Mouse (Mus musculus) forebrain, embryonic 14.5 days (tissue): ENCODE data around the gene Trp53bp1. TPM values are rescaled to one million over a fixed set of nuclear protein-coding genes. Genes with fewer than 3 reads are reported as not detected.

Experiments
- ATAC-seq: fragments of 200-750 bp; cut with Nextera tagmentation; 2 replicates; pipeline ENCODE4 v1.8.0; 2017; ENCODE audit warnings: mild to moderate bottlenecking, moderate library complexity
- DNase-seq: peaks from one replicate; pipeline ENCODE4 v3.0.0-alpha.2; 2015; ENCODE audit warnings: low spot score
- H3K27ac ChIP-seq: fragments of 300-500 bp; sonication (generic); 2 replicates; pipeline ENCODE4 v1.5.1; 2014; ENCODE audit warnings: low read depth, mild to moderate bottlenecking, control low read depth, low read length, moderate library complexity
- H3K27me3 ChIP-seq: fragments of 300-500 bp; sonication (generic); replicated peaks from 2 replicates; pipeline ENCODE4 v1.6.1; 2014; ENCODE audit warnings: low read length, control low read depth, mixed read lengths; ENCODE audit not compliant: control insufficient read depth, insufficient read depth
- H3K36me3 ChIP-seq: fragments of 300-500 bp; sonication (generic); 2 replicates; pipeline ENCODE4 v1.6.1; 2014; ENCODE audit warnings: low read length, control low read depth; ENCODE audit not compliant: control insufficient read depth, insufficient read depth
- H3K4me1 ChIP-seq: fragments of 300-500 bp; sonication (generic); 2 replicates; pipeline ENCODE4 v1.6.1; 2014; ENCODE audit warnings: antibody characterized with exemption, low read length, control low read depth; ENCODE audit not compliant: control insufficient read depth, insufficient read depth
- H3K4me2 ChIP-seq: fragments of 300-500 bp; sonication (generic); 2 replicates; pipeline ENCODE4 v1.6.1; 2014; ENCODE audit warnings: mild to moderate bottlenecking, control low read depth, low read length
- H3K4me3 ChIP-seq: fragments of 300-500 bp; sonication (generic); 2 replicates; pipeline ENCODE4 v1.5.1; 2014; ENCODE audit warnings: low read depth, low read length, control low read depth
- H3K9ac ChIP-seq: fragments of 300-500 bp; sonication (generic); 2 replicates; pipeline ENCODE4 v1.6.1; 2014; ENCODE audit warnings: mild to moderate bottlenecking, low read length, control low read depth, moderate library complexity
- H3K9me3 ChIP-seq: fragments of 300-500 bp; sonication (generic); replicated peaks from 2 replicates; pipeline ENCODE4 v1.6.1; 2016; ENCODE audit warnings: low read length, control low read depth, mixed read lengths; ENCODE audit not compliant: control insufficient read depth
- WGBS: fragments of 180-500 bp; shearing (Covaris S2); extraction: QIAGEN DNeasy Blood & Tissue Kit; methylation state at CpG from one replicate; pipeline ENCODE4 v1.1.7; 2014; 5-methylcytosine and 5-hydroxymethylcytosine counted together
- polyA plus RNA-seq: library from polyadenylated mRNA; unstranded; fragments of >200 nt; fragmentation: Nextera tagmentation; extraction: Ambion mirVana; gene quantifications from 2 replicates; pipeline ENCODE4 v1.2.1, GENCODE M21; 2014

Trp53bp1 gene
- polyA plus RNA-seq, 1 experiment from 2014 or later = 116 TPM

DNA sequence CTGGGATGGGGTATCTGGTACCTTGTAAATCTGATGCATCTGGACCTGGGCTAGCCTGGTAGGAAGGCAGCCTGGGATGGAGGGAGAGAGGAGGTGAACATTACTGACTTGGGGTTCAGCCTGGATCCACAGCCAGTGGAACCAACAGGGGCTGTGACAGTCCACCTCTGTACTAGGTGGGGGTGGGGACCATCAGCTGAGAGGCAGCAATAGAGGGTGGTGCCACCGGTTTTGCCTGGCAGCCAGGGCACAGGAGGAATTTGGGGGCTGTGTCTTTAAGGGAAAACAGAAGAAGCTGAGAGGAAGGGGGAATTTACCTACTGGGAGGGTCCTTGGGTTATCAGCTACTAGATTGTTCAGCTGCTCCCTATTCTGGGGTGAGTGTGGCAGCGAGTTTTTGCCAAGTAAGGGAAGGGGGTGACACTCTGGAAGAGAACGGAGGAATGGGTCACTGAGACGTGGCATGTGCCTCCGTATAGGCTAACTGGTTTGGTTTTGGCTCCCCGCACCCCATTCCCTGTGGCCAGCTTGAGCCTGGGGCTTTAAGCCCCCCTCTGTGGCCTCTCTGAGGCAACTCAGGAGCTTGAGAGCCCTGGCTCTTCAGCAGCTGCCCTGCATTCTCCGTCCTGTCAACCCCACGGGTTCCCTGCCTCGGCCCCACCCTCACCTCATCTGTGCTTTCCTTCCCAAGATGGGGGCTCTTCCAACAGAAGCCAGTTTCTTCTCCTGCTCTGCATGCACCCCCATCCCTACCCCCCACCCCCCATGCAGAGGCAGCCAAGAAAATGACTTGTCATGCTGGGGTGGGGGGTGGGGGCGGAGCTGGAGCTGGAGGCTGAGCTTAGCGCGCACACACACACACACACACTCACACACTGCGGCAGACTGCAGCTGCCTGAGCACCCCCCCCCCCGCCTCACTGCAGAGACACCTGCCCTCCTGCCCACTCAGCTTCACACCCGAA is 24.7 kb upstream of the Trp53bp1 start:
- peak overlapping the region; percentile 81 for H3K27ac ChIP-seq
- peaks cover 36% of the 10 kb centered on the region for H3K4me1 ChIP-seq
- peak overlapping the region; percentile 52 for H3K4me3 ChIP-seq
- peak; percentile 74 for DNase-seq
- peaks cover 21% of the 10 kb centered on the region for H3K36me3 ChIP-seq
- H3K4me2 ChIP-seq = peak overlapping the region; percentile 84
- WGBS = 3% methylated on average over 15 of the region's 15 CpGs
- H3K9ac ChIP-seq = peak overlapping the region; percentile 71
- ATAC-seq = peak; percentile 58
- H3K9me3 ChIP-seq = no peaks in the 10 kb centered on the region
- H3K27me3 ChIP-seq = no peaks in the 10 kb centered on the region

GRCm38 (mm10) chr2:121294753-121295607 is 23.8 kb upstream of the Trp53bp1 start:
- peak overlapping the region; percentile 71 for H3K9ac ChIP-seq
- H3K4me1 ChIP-seq = peaks cover 44% of the 10 kb centered on the region
- 2% methylated on average over 18 of the region's 18 CpGs for WGBS
- H3K4me3 ChIP-seq = peak overlapping the region; percentile 52
- H3K27me3 ChIP-seq = no peaks in the 10 kb centered on the region
- ATAC-seq = peak; percentile 79
- peaks cover 12% of the 10 kb centered on the region for H3K36me3 ChIP-seq
- peak overlapping the region; percentile 84 for H3K4me2 ChIP-seq
- no peaks in the 10 kb centered on the region for H3K9me3 ChIP-seq
- H3K27ac ChIP-seq = peak overlapping the region; percentile 81
- peak; percentile 84 for DNase-seq

- Histone ChIP-seq H3K36me3 (peaks cover 5% of the 10 kb centered on the region; the same call in 1 of the 2 replicates), H3K4me2 (peak overlapping the region; percentile 84), H3K27me3 (no peaks in the 10 kb centered on the region), H3K9me3 (no peaks in the 10 kb centered on the region), H3K4me1 (peaks cover 46% of the 10 kb centered on the region), H3K4me3 (no peak overlapping the region), H3K27ac (peak overlapping the region; percentile 81; the same call in 1 of the 2 replicates), H3K9ac (peak overlapping the region; percentile 71; the same call in 1 of the 2 replicates)
- no peak for ATAC-seq
- no peak for DNase-seq
- 53% methylated on average over 4 of the region's 4 CpGs for WGBS
These were observed 23.0 kb upstream of the Trp53bp1 start for GRCm38 (mm10) chr2:121294182-121294581.

- ATAC-seq (no peak), DNase-seq (no peak)
- no peak overlapping the region for H3K4me3 ChIP-seq
- peaks cover 50% of the 10 kb centered on the region for H3K4me1 ChIP-seq
- WGBS = 71% methylated on average over 5 of the region's 5 CpGs
- no peak overlapping the region for H3K27ac ChIP-seq
- no peaks in the 10 kb centered on the region for H3K27me3 ChIP-seq
- H3K4me2 ChIP-seq = no peak overlapping the region
- peak overlapping the region; percentile 18; the same call in 1 of the 2 replicates for H3K9ac ChIP-seq
- H3K36me3 ChIP-seq = no peaks in the 10 kb centered on the region
- no peaks in the 10 kb centered on the region for H3K9me3 ChIP-seq
These were observed 21.3 kb upstream of the Trp53bp1 start for GRCm38 (mm10) chr2:121292316-121293013.

GRCm38 (mm10) chr2:121289730-121290540 is 18.7 kb upstream of the Trp53bp1 start:
- Histone ChIP-seq H3K4me2 (peak overlapping the region; percentile 64), H3K27me3 (no peaks in the 10 kb centered on the region), H3K9me3 (no peaks in the 10 kb centered on the region), H3K36me3 (no peaks in the 10 kb centered on the region), H3K4me3 (peak overlapping the region; percentile 59), H3K27ac (peak overlapping the region; percentile 52; the same call in 1 of the 2 replicates), H3K9ac (peak overlapping the region; percentile 65), H3K4me1 (peaks cover 31% of the 10 kb centered on the region)
- ATAC-seq (peak; percentile 58; the same call in 1 of the 2 replicates), DNase-seq (peak; percentile 14)
- WGBS = 3% methylated on average over 36 of the region's 36 CpGs

- ATAC-seq (peak; percentile 98), DNase-seq (peak; percentile 99)
- Histone ChIP-seq H3K4me1 (peaks cover 23% of the 10 kb centered on the region), H3K27me3 (no peaks in the 10 kb centered on the region), H3K36me3 (no peaks in the 10 kb centered on the region), H3K9ac (peak within 1 kb of the TSS; percentile 65), H3K4me3 (peak within 1 kb of the TSS; percentile 59), H3K4me2 (peak within 1 kb of the TSS; percentile 64), H3K27ac (peak within 1 kb of the TSS; percentile 72; the same call in 1 of the 2 replicates), H3K9me3 (no peaks in the 10 kb centered on the region)
- WGBS = under 1% methylated on average over 48 of the region's 48 CpGs
These were observed 17.9 kb upstream of the Trp53bp1 start, which contains the start of gene Map1a for GRCm38 (mm10) chr2:121288901-121289729. Gene Map1a (plus strand): TSS chr2:121289600.

DNA sequence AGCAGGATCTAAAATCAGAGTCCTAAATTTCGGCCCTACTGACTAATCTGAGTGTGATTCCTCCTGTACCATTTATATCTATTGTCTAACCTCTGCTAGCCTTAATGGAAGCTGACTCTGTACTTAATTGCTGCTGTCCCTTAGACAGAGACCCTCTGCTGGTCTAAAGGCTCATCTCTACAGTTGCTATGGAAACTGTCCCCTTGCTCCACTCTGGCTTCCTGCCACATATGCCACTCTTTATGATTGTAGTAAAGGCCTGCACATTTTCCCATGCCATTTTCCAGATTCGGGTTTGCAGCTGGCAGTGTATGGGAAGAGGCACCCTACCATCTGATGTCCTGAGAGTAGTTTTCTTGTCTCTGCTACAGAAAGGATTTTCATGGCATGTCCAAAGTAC is 16.6 kb upstream of the Trp53bp1 start:
- ATAC-seq (no peak), DNase-seq (peak; percentile 71)
- Histone ChIP-seq H3K4me2 (no peak overlapping the region), H3K9ac (no peak overlapping the region), H3K36me3 (no peaks in the 10 kb centered on the region), H3K4me1 (peaks cover 22% of the 10 kb centered on the region), H3K27me3 (no peaks in the 10 kb centered on the region), H3K4me3 (no peak overlapping the region), H3K27ac (peak overlapping the region; percentile 40; the same call in 1 of the 2 replicates), H3K9me3 (no peaks in the 10 kb centered on the region)
- WGBS = 47% methylated on average over 2 of the region's 2 CpGs
